Mouse (Mus musculus): ENCODE measurements around the gene Arrdc4. TPM values are rescaled to one million over a fixed set of nuclear protein-coding genes. Genes with fewer than 3 reads are reported as not detected.

Arrdc4 gene
- total and polyA plus RNA-seq, 2 experiments from 2014 or later = 20.7 to 41.6 TPM

DNA sequence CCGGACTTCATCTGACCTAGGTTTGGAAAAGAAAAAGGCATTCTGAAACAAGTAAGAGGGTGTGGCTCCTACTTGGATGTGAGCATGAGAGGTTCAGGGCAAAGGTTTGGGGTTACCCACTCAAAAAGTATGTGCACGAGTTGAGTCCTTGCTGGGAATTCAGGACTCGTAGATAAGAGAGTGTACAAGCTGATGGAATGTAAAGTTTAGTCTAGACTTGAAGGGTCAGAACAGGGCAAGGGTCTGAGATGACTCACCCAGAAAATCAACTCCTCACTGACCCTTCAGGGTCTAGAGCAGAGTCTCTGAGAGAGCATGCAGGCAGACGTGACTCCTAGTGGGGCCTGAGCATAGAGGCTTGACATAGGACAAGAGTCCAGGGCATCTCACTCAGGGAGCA lies 16.9 kb upstream of the Arrdc4 start:
- Histone ChIP-seq H3K4me2 (ENCODE audit: low read depth, low read length) (no peak overlapping the region), H3K9ac (replicated peaks; ENCODE audit: low read depth, low read length) (no peak overlapping the region), H3K27ac (ENCODE audit: low read depth) (no peak overlapping the region), H3K4me1 (ENCODE audit: control insufficient read depth, insufficient read depth) (no peaks in the 10 kb centered on the region), H3K9me3 (replicated peaks; ENCODE audit: control insufficient read depth, low read length) (no peaks in the 10 kb centered on the region), H3K4me3 (ENCODE audit: low read depth, low read length) (no peak overlapping the region), H3K36me3 (replicated peaks; ENCODE audit: control insufficient read depth, insufficient read depth, low read length) (no peaks in the 10 kb centered on the region), H3K27me3 (ENCODE audit: control insufficient read depth, insufficient read depth, low read length) (no peaks in the 10 kb centered on the region)
- TF ChIP-seq EP300 (IDR thresholded peaks at IDR 0.05; ENCODE audit: low read depth) = no peak
- TF ChIP-seq CTCF (IDR thresholded peaks at IDR 0.05; ENCODE audit: low read depth) = no peak
- DNase-seq (ENCODE audit: low spot score) (no peak), ATAC-seq (ENCODE audit: insufficient read depth, low read depth) (no peak)
- 59% methylated on average over 4 of the region's 4 CpGs for WGBS

DNA sequence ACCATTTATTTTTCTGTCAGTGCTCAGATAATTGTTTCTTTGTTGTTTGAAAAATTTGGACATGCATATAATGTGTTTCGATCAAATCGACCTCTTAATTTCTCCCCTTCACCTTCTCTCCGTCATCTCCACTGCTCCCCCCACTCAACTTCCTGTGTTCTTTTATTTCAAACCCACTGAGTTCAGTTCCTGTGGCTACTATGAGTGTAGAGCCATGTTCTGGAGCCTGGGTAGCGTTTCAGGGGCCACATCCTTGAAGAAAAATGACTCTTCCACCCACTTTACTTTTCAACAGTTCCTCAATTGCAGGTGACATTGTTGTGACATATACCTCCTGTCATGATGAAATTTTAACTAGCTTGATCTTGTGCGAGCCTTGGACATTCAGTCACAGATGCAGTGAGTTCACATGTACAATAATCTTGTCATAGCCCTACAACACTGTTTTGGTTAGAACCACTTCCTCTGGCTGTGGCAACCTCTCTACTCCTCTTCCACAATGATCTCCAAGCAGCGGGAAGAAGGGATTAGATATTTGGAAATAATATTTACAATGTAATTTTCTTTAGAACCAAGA lies 10.2 kb upstream of the Arrdc4 start:
- WGBS = 63% methylated on average over 6 of the region's 6 CpGs
- no peaks in the 10 kb centered on the region for H3K9me3 ChIP-seq (replicated peaks; ENCODE audit: control insufficient read depth, low read length)

DNA sequence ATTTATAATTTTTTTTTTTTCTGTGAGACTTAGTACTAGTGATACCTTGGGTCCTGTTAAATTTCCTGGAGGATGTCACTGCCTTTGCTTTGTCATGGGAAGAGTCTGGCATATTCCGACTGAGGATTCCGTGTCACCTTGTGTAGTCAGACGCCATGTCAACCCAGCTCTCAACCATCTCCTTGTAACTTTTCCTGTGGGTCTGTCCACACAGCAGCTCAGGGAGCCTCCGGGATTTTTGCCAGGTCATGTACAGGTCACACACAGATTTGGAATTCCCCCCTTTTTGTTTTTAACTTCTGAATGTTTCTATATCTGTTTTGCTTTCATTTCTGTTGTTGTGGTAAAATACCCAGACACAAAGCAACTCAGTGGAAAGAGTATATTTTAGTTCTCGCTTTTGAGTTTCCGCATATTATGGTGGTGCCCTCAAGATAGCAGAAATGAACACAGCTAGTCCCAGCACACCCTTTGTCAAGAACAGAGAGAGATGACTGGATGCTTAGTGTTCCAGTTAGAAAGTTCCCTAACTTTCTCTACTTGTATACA lies 7.7 kb upstream of the Arrdc4 start:
- 70% methylated on average over 6 of the region's 6 CpGs for WGBS
- Histone ChIP-seq H3K9me3 (replicated peaks; ENCODE audit: control insufficient read depth, low read length) (no peaks in the 10 kb centered on the region), H3K27me3 (ENCODE audit: control insufficient read depth, insufficient read depth, low read length) (no peaks in the 10 kb centered on the region), H3K9ac (replicated peaks; ENCODE audit: low read depth, low read length) (no peak overlapping the region), H3K4me3 (ENCODE audit: low read depth, low read length) (no peak overlapping the region), H3K4me1 (ENCODE audit: control insufficient read depth, insufficient read depth) (no peaks in the 10 kb centered on the region), H3K36me3 (replicated peaks; ENCODE audit: control insufficient read depth, insufficient read depth, low read length) (no peaks in the 10 kb centered on the region), H3K27ac (ENCODE audit: low read depth) (no peak overlapping the region), H3K4me2 (ENCODE audit: low read depth, low read length) (no peak overlapping the region)
- DNase-seq (ENCODE audit: low spot score) (no peak), ATAC-seq (ENCODE audit: insufficient read depth, low read depth) (no peak)
- no peak for TF ChIP-seq EP300 (IDR thresholded peaks at IDR 0.05; ENCODE audit: low read depth)
- TF ChIP-seq CTCF (IDR thresholded peaks at IDR 0.05; ENCODE audit: low read depth) = no peak

More for the DNA sequence above, 10.2 kb upstream of the Arrdc4 start:
- ATAC-seq (ENCODE audit: insufficient read depth, low read depth) (no peak), DNase-seq (ENCODE audit: low spot score) (no peak)
- TF ChIP-seq EP300 (IDR thresholded peaks at IDR 0.05; ENCODE audit: low read depth) (no peak), CTCF (IDR thresholded peaks at IDR 0.05; ENCODE audit: low read depth) (no peak)
- Histone ChIP-seq H3K27ac (ENCODE audit: low read depth) (no peak overlapping the region), H3K4me2 (ENCODE audit: low read depth, low read length) (no peak overlapping the region), H3K4me3 (ENCODE audit: low read depth, low read length) (no peak overlapping the region), H3K4me1 (ENCODE audit: control insufficient read depth, insufficient read depth) (no peaks in the 10 kb centered on the region), H3K36me3 (replicated peaks; ENCODE audit: control insufficient read depth, insufficient read depth, low read length) (no peaks in the 10 kb centered on the region), H3K9ac (replicated peaks; ENCODE audit: low read depth, low read length) (no peak overlapping the region), H3K27me3 (ENCODE audit: control insufficient read depth, insufficient read depth, low read length) (no peaks in the 10 kb centered on the region)

DNA sequence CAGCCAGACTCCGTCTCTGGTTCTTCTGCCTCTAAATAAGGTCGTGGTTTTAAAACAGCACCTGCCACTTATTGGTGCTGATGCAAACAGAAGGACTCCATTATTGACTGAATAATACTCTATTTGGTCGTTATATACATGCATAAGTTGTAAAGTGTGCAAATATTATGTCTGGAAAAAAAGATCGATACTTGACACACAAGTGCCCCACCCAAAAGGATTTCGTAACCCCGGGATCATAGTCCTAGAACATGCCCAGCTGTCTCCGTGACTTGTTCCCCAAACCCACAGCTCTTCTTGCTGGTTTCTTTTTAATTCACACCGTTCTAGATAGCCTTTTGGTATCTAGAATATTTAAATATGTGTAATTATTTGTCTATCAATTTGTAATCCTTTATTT lies 878 bp upstream of the Arrdc4 start:
- no peaks in the 10 kb centered on the region for H3K9me3 ChIP-seq (replicated peaks; ENCODE audit: control insufficient read depth, low read length)
- H3K27me3 ChIP-seq (ENCODE audit: control insufficient read depth, insufficient read depth, low read length) = no peaks in the 10 kb centered on the region
- no peak for TF ChIP-seq EP300 (IDR thresholded peaks at IDR 0.05; ENCODE audit: low read depth)
- TF ChIP-seq CTCF (IDR thresholded peaks at IDR 0.05; ENCODE audit: low read depth) = no peak
- DNase-seq (ENCODE audit: low spot score) = no peak
- H3K9ac ChIP-seq (replicated peaks; ENCODE audit: low read depth, low read length) = peak overlapping the region; percentile 20; the same call in 1 of the 2 replicates
- H3K4me2 ChIP-seq (ENCODE audit: low read depth, low read length) = peak overlapping the region; percentile 60
- H3K4me1 ChIP-seq (ENCODE audit: control insufficient read depth, insufficient read depth) = peaks cover 17% of the 10 kb centered on the region
- H3K36me3 ChIP-seq (replicated peaks; ENCODE audit: control insufficient read depth, insufficient read depth, low read length) = 0 out of 2 replicates have a peak, but pooled peaks cover 2% of the 10 kb centered on the region
- peak overlapping the region; percentile 71 for H3K4me3 ChIP-seq (ENCODE audit: low read depth, low read length)
- 0 out of 2 replicates have a peak overlapping the region, but pooled peaks have one; percentile 55 for H3K27ac ChIP-seq (ENCODE audit: low read depth)
- 69% methylated on average over 8 of the region's 8 CpGs for WGBS
- no peak for ATAC-seq (ENCODE audit: insufficient read depth, low read depth)

DNA sequence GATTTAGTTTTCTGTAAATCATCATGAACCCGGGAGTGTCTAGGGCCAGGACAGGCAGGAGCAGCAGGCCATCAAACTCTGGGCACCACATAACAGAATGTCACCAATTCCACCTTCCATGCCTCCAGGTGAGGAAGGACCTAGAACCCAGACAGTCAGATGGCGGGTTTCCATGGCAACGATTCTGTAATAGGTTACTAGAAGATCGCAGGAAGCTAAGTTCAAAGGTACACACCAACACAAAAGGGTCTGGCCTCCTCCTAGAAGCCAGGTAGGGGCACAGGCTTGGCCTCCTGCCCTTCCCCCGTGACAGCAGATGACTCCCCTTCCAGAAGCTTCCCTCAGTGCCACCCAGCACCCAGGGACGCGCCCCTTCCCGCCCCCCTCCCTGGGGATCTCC lies 680 bp downstream of the Arrdc4 start:
- Histone ChIP-seq H3K27ac (ENCODE audit: low read depth) (peak overlapping the region; percentile 79), H3K9ac (replicated peaks; ENCODE audit: low read depth, low read length) (peak overlapping the region; percentile 79), H3K9me3 (replicated peaks; ENCODE audit: control insufficient read depth, low read length) (no peaks in the 10 kb centered on the region), H3K27me3 (ENCODE audit: control insufficient read depth, insufficient read depth, low read length) (no peaks in the 10 kb centered on the region), H3K36me3 (replicated peaks; ENCODE audit: control insufficient read depth, insufficient read depth, low read length) (peaks cover 17% of the 10 kb centered on the region), H3K4me2 (ENCODE audit: low read depth, low read length) (peak overlapping the region; percentile 78), H3K4me1 (ENCODE audit: control insufficient read depth, insufficient read depth) (peaks cover 17% of the 10 kb centered on the region), H3K4me3 (ENCODE audit: low read depth, low read length) (peak overlapping the region; percentile 71)
- no peak for DNase-seq (ENCODE audit: low spot score)
- 18% methylated on average over 8 of the region's 8 CpGs for WGBS
- no peak for ATAC-seq (ENCODE audit: insufficient read depth, low read depth)
- TF ChIP-seq CTCF (IDR thresholded peaks at IDR 0.05; ENCODE audit: low read depth) = no peak
- no peak for TF ChIP-seq EP300 (IDR thresholded peaks at IDR 0.05; ENCODE audit: low read depth)

DNA sequence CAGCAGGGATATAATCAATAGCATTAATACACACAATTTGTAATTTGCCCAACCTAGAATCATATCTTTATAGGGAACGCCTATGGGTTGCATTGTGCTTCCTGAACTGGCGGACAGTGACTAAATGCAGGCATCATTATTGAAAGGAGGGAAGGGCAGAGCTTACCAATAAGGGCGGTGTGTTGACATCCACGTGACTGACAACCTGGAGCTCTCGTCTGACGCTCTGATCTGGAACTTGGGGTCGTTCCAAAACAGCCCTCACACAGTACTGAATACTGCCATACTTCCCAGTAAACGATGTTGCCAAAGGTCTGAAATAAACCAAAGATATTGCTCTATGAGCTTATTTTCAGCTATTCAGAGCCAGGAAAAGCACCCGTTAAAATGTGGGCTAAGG lies 4.4 kb downstream of the Arrdc4 start:
- Histone ChIP-seq H3K36me3 (replicated peaks; ENCODE audit: control insufficient read depth, insufficient read depth, low read length) (peaks cover 51% of the 10 kb centered on the region), H3K27ac (ENCODE audit: low read depth) (no peak overlapping the region), H3K9ac (replicated peaks; ENCODE audit: low read depth, low read length) (no peak overlapping the region), H3K27me3 (ENCODE audit: control insufficient read depth, insufficient read depth, low read length) (no peaks in the 10 kb centered on the region), H3K4me1 (ENCODE audit: control insufficient read depth, insufficient read depth) (peaks cover 13% of the 10 kb centered on the region), H3K9me3 (replicated peaks; ENCODE audit: control insufficient read depth, low read length) (no peaks in the 10 kb centered on the region), H3K4me2 (ENCODE audit: low read depth, low read length) (no peak overlapping the region), H3K4me3 (ENCODE audit: low read depth, low read length) (no peak overlapping the region)
- WGBS = 62% methylated on average over 9 of the region's 9 CpGs
- DNase-seq (ENCODE audit: low spot score) (no peak), ATAC-seq (ENCODE audit: insufficient read depth, low read depth) (no peak)
- no peak for TF ChIP-seq EP300 (IDR thresholded peaks at IDR 0.05; ENCODE audit: low read depth)
- no peak for TF ChIP-seq CTCF (IDR thresholded peaks at IDR 0.05; ENCODE audit: low read depth)
